Mouse (Mus musculus) mouse embryonic stem cell (cell line): ENCODE results near the gene Cyb561a3.

Experiments used
- in situ Hi-C, 2 experiments: fragments of 300-500 bp; cut with MboI; formaldehyde crosslinking; loops; 1 replicate in 1 of 2; 3 replicates in 1 of 2; pipeline ENCODE4 v1.14.3; 2019 to 2020; ENCODE audit warnings: low sequenced_read_pairs in 2 of 2, low pct_unique_long_range_greater_than_20kb in 1 of 2, mixed read lengths in 1 of 2; ENCODE audit not compliant: unreplicated experiment in 1 of 2

The Cyb561a3 gene

DNA sequence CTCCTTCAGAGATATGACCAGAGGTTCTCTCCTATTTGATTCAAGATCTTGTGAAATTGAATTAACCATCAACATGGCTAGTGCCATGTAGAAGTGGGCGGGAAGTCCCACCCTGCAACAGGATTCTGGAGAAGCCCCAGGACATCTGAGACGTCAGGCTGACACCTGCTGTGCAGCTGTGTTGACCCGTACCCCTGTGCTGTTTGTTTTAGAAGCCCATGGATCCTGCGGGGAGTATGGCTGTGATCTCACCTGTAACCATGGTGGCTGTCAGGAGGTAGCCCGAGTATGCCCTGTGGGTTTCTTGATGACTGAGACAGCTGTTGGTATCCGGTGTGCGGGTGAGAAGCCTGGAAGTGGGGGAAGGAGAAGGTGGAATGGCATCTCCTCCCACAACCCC is 60.9 kb downstream of the Cyb561a3 start:
- in situ Hi-C loops = no loop called here

DNA sequence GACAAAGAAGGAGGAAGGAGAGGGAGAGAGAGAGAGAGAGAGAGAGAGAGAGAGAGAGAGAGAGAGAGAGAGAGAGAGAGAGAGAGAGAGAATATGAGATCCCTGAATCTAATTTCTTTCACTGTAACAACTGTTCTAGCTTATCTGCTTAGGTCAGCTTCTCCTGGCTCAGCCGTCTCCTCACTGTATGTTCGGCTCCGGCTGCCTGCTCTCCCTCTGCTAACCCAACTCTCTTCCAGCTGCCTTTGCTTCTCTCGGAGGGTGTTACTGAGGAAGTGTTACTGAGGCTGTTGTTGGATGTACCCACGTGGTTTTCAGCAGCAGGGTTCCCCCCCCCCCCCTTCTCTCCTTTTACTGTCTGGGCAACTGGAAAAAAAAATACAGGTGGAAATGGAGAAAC is 63.1 kb downstream of the Cyb561a3 start:
- in situ Hi-C loops = no loop called here

DNA sequence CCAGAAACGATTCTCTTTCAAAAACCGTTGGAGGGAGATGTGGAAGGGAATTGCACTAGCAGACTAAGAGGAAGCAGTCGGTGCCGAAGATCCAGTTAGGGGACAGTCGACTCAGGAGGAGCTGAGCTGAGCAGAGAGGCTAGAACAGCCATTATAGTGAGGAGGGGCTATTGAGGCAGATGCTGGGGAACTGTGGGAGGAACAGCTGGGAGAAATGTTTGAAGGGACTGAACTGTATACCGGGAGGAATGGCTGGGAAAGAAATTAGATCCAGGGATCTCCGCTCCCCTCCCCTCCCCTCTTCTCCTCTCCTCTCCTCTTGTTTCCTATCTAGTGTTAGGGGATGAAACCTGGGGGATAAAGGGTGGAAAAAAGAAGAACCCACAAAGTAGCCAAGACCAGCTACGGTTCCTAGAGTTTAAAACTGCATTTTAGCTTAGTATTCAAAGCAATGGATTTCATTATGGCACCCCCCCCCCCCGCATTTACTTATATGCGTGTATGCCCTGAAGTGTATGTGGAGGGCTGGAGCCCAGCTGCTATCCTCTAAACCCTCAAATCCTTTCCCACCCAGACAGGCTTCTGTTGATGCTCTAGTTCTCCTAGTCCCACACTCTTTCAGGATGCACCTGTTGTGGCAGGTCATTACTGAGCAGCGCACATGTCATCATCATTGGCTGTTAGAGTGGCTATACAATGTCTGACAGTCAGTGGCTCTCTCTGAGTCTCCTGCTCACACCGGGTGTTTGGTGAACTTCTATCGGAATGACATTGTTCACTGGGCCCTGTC is 63.8 kb downstream of the Cyb561a3 start:
- in situ Hi-C loops = no loop called here
